Mouse (Mus musculus) kidney, embryonic 14.5 days (tissue): ENCODE data around the gene Oma1. TPM values are rescaled to one million over a fixed set of nuclear protein-coding genes. Genes with fewer than 3 reads are reported as not detected.

ENCODE experiments used
- ATAC-seq: fragments of 200-750 bp; cut with Nextera tagmentation; 2 replicates; pipeline ENCODE4 v1.8.0; 2017; ENCODE audit warnings: moderate number of reproducible peaks, mild to moderate bottlenecking, moderate TSS enrichment, moderate library complexity; ENCODE audit not compliant: low FRiP score, low TSS enrichment
- H3K27ac ChIP-seq: fragments of 300-500 bp; sonication (generic); 2 replicates; pipeline ENCODE4 v1.5.1; 2014; ENCODE audit warnings: low read depth, mild to moderate bottlenecking, low read length, moderate library complexity, mixed read lengths
- H3K27me3 ChIP-seq: fragments of 300-500 bp; sonication (generic); 2 replicates; pipeline ENCODE4 v1.6.1; 2014; ENCODE audit warnings: mild to moderate bottlenecking, low read length; ENCODE audit not compliant: control insufficient read depth, insufficient read depth
- H3K36me3 ChIP-seq: fragments of 300-500 bp; sonication (generic); 2 replicates; pipeline ENCODE4 v1.6.1; 2014; ENCODE audit warnings: low read length, mixed read lengths; ENCODE audit not compliant: control insufficient read depth, insufficient read depth
- H3K4me1 ChIP-seq: fragments of 300-500 bp; sonication (generic); 2 replicates; pipeline ENCODE4 v1.6.1; 2014; ENCODE audit warnings: low read length, mixed read lengths; ENCODE audit not compliant: control insufficient read depth, insufficient read depth
- H3K4me2 ChIP-seq: fragments of 300-500 bp; sonication (generic); replicated peaks from 2 replicates; pipeline ENCODE4 v1.6.1; 2014; ENCODE audit warnings: low read depth, mild to moderate bottlenecking, low read length
- H3K4me3 ChIP-seq: fragments of 300-500 bp; sonication (generic); 2 replicates; pipeline ENCODE4 v1.5.1; 2014; ENCODE audit warnings: mild to moderate bottlenecking, low read length
- H3K9ac ChIP-seq: fragments of 300-500 bp; sonication (generic); 2 replicates; pipeline ENCODE4 v1.6.1; 2014; ENCODE audit warnings: low read depth, mild to moderate bottlenecking, low read length, moderate library complexity
- H3K9me3 ChIP-seq: fragments of 300-500 bp; sonication (generic); 2 replicates; pipeline ENCODE4 v1.6.1; 2016; ENCODE audit warnings: low read length; ENCODE audit not compliant: control insufficient read depth
- WGBS: fragments of 180-500 bp; shearing (Covaris S2); extraction: QIAGEN DNeasy Blood & Tissue Kit; methylation state at CpG from one replicate; pipeline ENCODE4 v1.1.7; 2014; 5-methylcytosine and 5-hydroxymethylcytosine counted together
- polyA plus RNA-seq: library from polyadenylated mRNA; unstranded; fragments of >200 nt; fragmentation: Nextera tagmentation; extraction: Ambion mirVana; gene quantifications from 2 replicates; pipeline ENCODE4 v1.2.1, GENCODE M21; 2014

The Oma1 gene
- polyA plus RNA-seq, 1 experiment from 2014 or later: 24.3 TPM

DNA sequence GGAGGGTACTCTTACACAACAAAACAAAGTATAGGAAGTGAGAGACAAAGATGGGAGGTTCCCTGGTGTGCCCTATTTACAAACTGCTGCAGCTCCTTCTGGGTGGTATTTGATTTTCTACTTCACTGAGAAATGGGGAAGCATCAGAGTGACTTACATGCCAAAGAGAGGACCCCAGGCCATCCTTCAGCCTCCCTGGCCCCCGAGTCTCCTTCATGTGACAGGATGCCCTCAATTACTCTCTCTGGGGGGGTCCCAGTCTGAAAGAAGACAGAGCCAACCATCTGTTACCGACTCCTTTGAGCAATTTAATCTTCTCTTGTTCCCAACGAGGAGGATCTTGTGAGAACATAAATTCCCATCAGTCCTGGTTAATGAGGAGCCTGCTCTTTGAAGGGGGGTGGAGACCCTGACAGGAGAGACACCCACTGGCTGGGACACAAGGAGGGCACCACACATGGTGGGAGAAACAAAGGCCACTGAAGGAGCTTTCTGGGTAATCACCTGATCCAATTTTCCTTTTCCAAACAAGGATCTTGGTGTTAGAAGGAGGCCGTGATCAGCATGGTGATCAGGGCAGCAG, 96.7 kb downstream of the Oma1 start:
- no peak overlapping the region for H3K9ac ChIP-seq
- H3K27me3 ChIP-seq: no peaks in the 10 kb centered on the region
- H3K4me3 ChIP-seq: no peak overlapping the region
- H3K36me3 ChIP-seq: no peaks in the 10 kb centered on the region
- 14% methylated on average over 4 of the region's 4 CpGs for WGBS
- H3K27ac ChIP-seq: no peak overlapping the region; the same call in 1 of the 2 replicates
- ATAC-seq: peak; percentile 91
- no peak overlapping the region for H3K4me2 ChIP-seq
- 0 out of 2 replicates have a peak, but pooled peaks cover 5% of the 10 kb centered on the region for H3K4me1 ChIP-seq
- no peaks in the 10 kb centered on the region for H3K9me3 ChIP-seq

Other genes with a start within 250 kb of the Oma1 start
- gene Mier1, start 199.4 kb upstream of the Oma1 start, polyA plus RNA-seq: 38.9 and 54.5 TPM in 2 replicates
- gene Wdr78, start 199.3 kb upstream of the Oma1 start, polyA plus RNA-seq: 3.2 and 4.9 TPM in 2 replicates
- 7.2 and 11.8 TPM in 2 replicates for gene Slc35d1, start 98.6 kb upstream of the Oma1 start, polyA plus RNA-seq
- gene 4921539E11Rik, start 22.9 kb upstream of the Oma1 start, polyA plus RNA-seq: not detected in 2 replicates